9 mouse cellular contexts compared by ENCODE assay signal in the genomic region with DNA sequence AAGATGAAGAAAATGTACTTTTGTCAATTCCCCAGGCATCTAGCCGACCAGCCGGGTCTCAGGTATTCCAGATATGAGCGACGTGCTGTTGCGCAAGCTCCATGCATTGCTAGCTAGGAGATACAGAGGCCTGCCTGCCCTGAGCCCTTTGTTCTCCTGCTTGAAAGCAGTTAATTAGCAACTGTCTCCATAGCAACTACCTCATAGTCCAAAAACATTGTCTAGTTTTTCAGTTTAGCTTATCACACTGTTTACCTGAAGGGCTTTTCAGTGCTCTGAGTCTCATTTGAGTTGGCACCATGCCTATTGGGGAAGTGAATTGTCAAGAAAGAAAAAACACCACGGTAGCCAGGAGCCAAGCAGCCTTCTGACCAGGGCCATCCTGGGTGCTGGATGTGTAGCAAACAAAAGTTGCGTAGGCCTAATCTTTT.
A peak's percentile ranks its signal among the peaks of the same experiment; 100 is the strongest.
DNase-seq lines count a peak whose midpoint lies in the region; ATAC-seq lines count a peak whose summit lies in the region.
"Had no signal": no experiment of that assay in that cellular context is flagged by ENCODE, and none has a peak within 500 bp of the region (broad histone marks: within the 10 kb centered on the region; RNA-seq: fewer than 3 reads in every experiment).

No protein-coding gene starts in this region.

- H3K9me3 ChIP-seq in heart, embryonic 13.5 days: no peaks in the 10 kb centered on the region

- H3K4me1 ChIP-seq in heart, embryonic 13.5 days: peaks cover 78% of the 10 kb centered on the region

- H3K27me3 ChIP-seq in heart, embryonic 13.5 days (replicated peaks): no peaks in the 10 kb centered on the region

- no peak overlapping the region for H3K4me2 ChIP-seq in heart, embryonic 13.5 days

- peak; percentile 23 to 50 for DNase-seq in heart, adult 18-20 months
- DNase-seq in heart, postnatal 36 days: no peak
- DNase-seq in kidney, postnatal 14 days: peak; percentile 79
- peak; percentile 91 for DNase-seq in lung, postnatal 25 days (ENCODE audit: low spot score)
- no peak for DNase-seq in cerebellum, adult 11 months
- no peak for DNase-seq in layer of hippocampus, adult 18-20 months (ENCODE audit: low spot score in 2 of 2)
- no peak for DNase-seq in cerebellum, adult 9-10 months

- WGBS in heart, embryonic 13.5 days: 32% methylated on average over 7 of the region's 7 CpGs

- H3K4me3 ChIP-seq in heart, embryonic 13.5 days: no peak overlapping the region
- H3K4me3 ChIP-seq: erythroblast, embryonic 14.5 days had no signal

- H3K36me3 ChIP-seq in heart, embryonic 13.5 days: peaks cover 9% of the 10 kb centered on the region; the same call in 1 of the 2 replicates

- intact Hi-C loops in heart, postnatal 36 days (cut with DNase I): no loop called here

- ATAC-seq in heart, embryonic 13.5 days (ENCODE audit: extremely low read depth, insufficient number of reproducible peaks, low FRiP score, low TSS enrichment): no peak

- H3K27ac ChIP-seq in heart, embryonic 13.5 days (replicated peaks): peak overlapping the region; percentile 48

- H3K9ac ChIP-seq in heart, embryonic 13.5 days: no peak overlapping the region

Comparison
In these comparisons a context has a peak if more than half of its experiments do, and no peak if none do; other contexts are left out.
1. DNase-seq: peak in heart, adult 18-20 months (2 of 2), kidney, postnatal 14 days (single experiment) and lung, postnatal 25 days (single experiment); none in heart, postnatal 36 days (0 of 2), cerebellum, adult 11 months (single experiment), layer of hippocampus, adult 18-20 months (0 of 2) and cerebellum, adult 9-10 months (single experiment).